Mouse (Mus musculus) MEL (cell line): ENCODE results near the gene Aldh16a1. TPM values are rescaled to one million over a fixed set of nuclear protein-coding genes. Genes with fewer than 3 reads are reported as not detected.

ENCODE experiments used
- DNase-seq: peaks from one replicate; pipeline ENCODE4 v3.0.0; 2011; ENCODE audit warnings: low read depth, low spot score
- H3K27ac ChIP-seq: 2 replicates; pipeline ENCODE4 v1.5.1; 2012; ENCODE audit warnings: low read depth, mild to moderate bottlenecking, control low read depth, low read length, moderate library complexity; ENCODE audit not compliant: control insufficient read depth
- H3K27me3 ChIP-seq, 2 experiments: fragments of 150-350 bp in 1 of 2; sonication (generic) in 1 of 2; 2 replicates each; pipeline ENCODE4 v1.6.1; 2012; ENCODE audit warnings: low read length in 2 of 2, mild to moderate bottlenecking in 2 of 2, improper control_type of control experiment in 1 of 2, moderate library complexity in 1 of 2; ENCODE audit not compliant: insufficient read depth in 2 of 2, control insufficient read depth in 1 of 2
- H3K36me3 ChIP-seq, 2 experiments: 2 replicates each; pipeline ENCODE4 v1.6.1; 2012 to 2014; ENCODE audit warnings: low read length in 2 of 2, improper control_type of control experiment in 1 of 2, inconsistent platforms in 1 of 2, mild to moderate bottlenecking in 1 of 2; ENCODE audit not compliant: insufficient read depth in 2 of 2, control insufficient read depth in 1 of 2
- H3K4me1 ChIP-seq, 2 experiments: fragments of 150-350 bp in 1 of 2; sonication (generic) in 1 of 2; 2 replicates each; pipeline ENCODE4 v1.6.1; 2012; ENCODE audit warnings: low read length in 2 of 2, improper control_type of control experiment in 1 of 2, mild to moderate bottlenecking in 1 of 2; ENCODE audit not compliant: insufficient read depth in 2 of 2, control insufficient read depth in 1 of 2
- H3K4me3 ChIP-seq, 2 experiments: fragments of 150-350 bp in 1 of 2; sonication (generic) in 1 of 2; 2 replicates each; pipeline ENCODE4 v1.5.1; 2012; ENCODE audit warnings: low read depth in 2 of 2, low read length in 2 of 2, mild to moderate bottlenecking in 2 of 2, moderate library complexity in 2 of 2, control low read depth in 1 of 2, improper control_type of control experiment in 1 of 2; ENCODE audit not compliant: control insufficient read depth in 1 of 2, insufficient read depth in 1 of 2
- H3K79me2 ChIP-seq: 2 replicates; pipeline ENCODE4 v1.6.1; 2012; ENCODE audit warnings: mild to moderate bottlenecking, low read length, moderate library complexity; ENCODE audit not compliant: control insufficient read depth, poor library complexity, insufficient read depth
- H3K9ac ChIP-seq: 2 replicates; pipeline ENCODE4 v1.6.1; 2012; ENCODE audit warnings: low read depth, mild to moderate bottlenecking, control low read depth, low read length, moderate library complexity; ENCODE audit not compliant: control insufficient read depth, poor library complexity, severe bottlenecking
- H3K9me3 ChIP-seq: fragments of 150-350 bp; sonication (generic); replicated peaks from 2 replicates; pipeline ENCODE4 v1.6.1; 2012; ENCODE audit warnings: mild to moderate bottlenecking, low read length, improper control_type of control experiment, moderate library complexity; ENCODE audit not compliant: insufficient read depth
- CHD1 ChIP-seq: IDR thresholded peaks from 2 replicates; pipeline ENCODE4 v1.6.1; 2012; ENCODE audit warnings: low read depth, mild to moderate bottlenecking, inconsistent platforms, low read length, improper control_type of control experiment
- E2F4 ChIP-seq: IDR thresholded peaks from 2 replicates; pipeline ENCODE4 v1.6.1; 2011; ENCODE audit warnings: low read depth, low read length, improper control_type of control experiment, borderline replicate concordance
- EP300 ChIP-seq, 2 experiments: IDR thresholded peaks; 2 replicates each; pipeline ENCODE4 v1.6.1; 2011; ENCODE audit warnings: improper control_type of control experiment in 2 of 2, low read length in 2 of 2, low read depth in 1 of 2, mild to moderate bottlenecking in 1 of 2
- ETS1 ChIP-seq: IDR thresholded peaks from 2 replicates; pipeline ENCODE4 v1.6.1; 2012; ENCODE audit warnings: low read depth, mild to moderate bottlenecking, inconsistent platforms, low read length, improper control_type of control experiment, moderate library complexity
- GABPA ChIP-seq: IDR thresholded peaks from 2 replicates; pipeline ENCODE4 v1.6.1; 2012; ENCODE audit warnings: low read depth, mild to moderate bottlenecking, inconsistent platforms, low read length, improper control_type of control experiment, moderate library complexity
- GATA1 ChIP-seq: IDR thresholded peaks from 2 replicates; pipeline ENCODE4 v1.6.1; 2011; ENCODE audit warnings: low read depth, low read length, improper control_type of control experiment
- HCFC1 ChIP-seq: IDR thresholded peaks from 2 replicates; pipeline ENCODE4 v1.6.1; 2012; ENCODE audit warnings: low read depth, mild to moderate bottlenecking, inconsistent platforms, low read length, improper control_type of control experiment, moderate library complexity
- KAT2A ChIP-seq: conservative IDR thresholded peaks from 2 replicates; pipeline ENCODE4 v1.6.1; 2012; ENCODE audit warnings: low read depth, low read length, improper control_type of control experiment, inconsistent platforms
- NELFE ChIP-seq: IDR thresholded peaks from 2 replicates; pipeline ENCODE4 v1.6.1; 2011; ENCODE audit warnings: low read depth, low read length, improper control_type of control experiment
- POLR2A ChIP-seq, 2 experiments: IDR thresholded peaks; 2 replicates each; pipeline ENCODE4 v1.6.1; 2011 to 2012; ENCODE audit warnings: low read length in 2 of 2, mild to moderate bottlenecking in 2 of 2, control low read depth in 1 of 2, improper control_type of control experiment in 1 of 2, low read depth in 1 of 2, moderate library complexity in 1 of 2; ENCODE audit not compliant: control insufficient read depth in 1 of 2, insufficient read depth in 1 of 2, poor library complexity in 1 of 2
- POLR2AphosphoS2 ChIP-seq: IDR thresholded peaks from 2 replicates; pipeline ENCODE4 v1.6.1; 2011; ENCODE audit warnings: low read length, improper control_type of control experiment
- RAD21 ChIP-seq: IDR thresholded peaks from 2 replicates; pipeline ENCODE4 v1.6.1; 2011; ENCODE audit warnings: mild to moderate bottlenecking, low read depth, low read length, improper control_type of control experiment
- RCOR1 ChIP-seq: IDR thresholded peaks from 2 replicates; pipeline ENCODE4 v1.6.1; 2012; ENCODE audit warnings: low read depth, mild to moderate bottlenecking, inconsistent platforms, low read length, improper control_type of control experiment
- TAL1 ChIP-seq: IDR thresholded peaks from 2 replicates; pipeline ENCODE4 v1.6.1; 2012; ENCODE audit warnings: mild to moderate bottlenecking, inconsistent platforms, low read length, moderate library complexity, mixed read lengths
- USF2 ChIP-seq, 2 experiments: IDR thresholded peaks; 2 replicates each; pipeline ENCODE4 v1.6.1; 2011 to 2012; ENCODE audit warnings: improper control_type of control experiment in 2 of 2, low read length in 2 of 2, borderline replicate concordance in 1 of 2, inconsistent platforms in 1 of 2, low read depth in 1 of 2, mild to moderate bottlenecking in 1 of 2; ENCODE audit not compliant: insufficient read depth in 1 of 2
- ZC3H11A ChIP-seq: IDR thresholded peaks from 2 replicates; pipeline ENCODE4 v1.6.1; 2012; ENCODE audit warnings: low read depth, mild to moderate bottlenecking, inconsistent platforms, low read length, improper control_type of control experiment
- ZMIZ1 ChIP-seq: IDR thresholded peaks from 2 replicates; pipeline ENCODE4 v1.6.1; 2012; ENCODE audit warnings: low read depth, mild to moderate bottlenecking, inconsistent platforms, low read length, improper control_type of control experiment, moderate library complexity
- polyA plus RNA-seq, 2 experiments: library from polyadenylated mRNA; stranded (reverse) in 1 of 2; unstranded in 1 of 2; fragments of >175 nt in 1 of 2; fragments of >200 nt in 1 of 2; gene quantifications; 2 replicates each; pipeline versions ENCODE4 v1.2.1 to v1.2.4; 2012; ENCODE audit warnings: low replicate concordance in 2 of 2, low read depth in 1 of 2; ENCODE audit not compliant: insufficient read length in 2 of 2, insufficient read depth in 1 of 2, missing spikeins in 1 of 2
- total RNA-seq: library from RNA; depleted of rRNA; stranded (reverse); fragments of 300-350 nt; gene quantifications from 2 replicates; pipeline ENCODE4 v1.2.3, GENCODE M21; 2012

Aldh16a1 gene
- total and polyA plus RNA-seq, 3 experiments: 33.9 to 61.6 TPM; not detected in 1

GRCm38 (mm10) chr7:45163735-45164490 is 9.5 kb upstream of the Aldh16a1 start, which contains the start of gene Slc17a7:
Gene Slc17a7 (plus strand): TSS chr7:45163949.
- Histone ChIP-seq H3K36me3 (peaks cover 0 to 4% of the 10 kb centered on the region in 2 experiments; a peak in 1 of 4 replicates), H3K9me3 (no peaks in the 10 kb centered on the region), H3K27me3 (peaks cover 4 to 9% of the 10 kb centered on the region in 2 experiments), H3K4me3 (peak within 1 kb of the TSS; percentile 30 to 50; a peak in 3 of 4 replicates), H3K79me2 (no peaks in the 10 kb centered on the region), H3K4me1 (no peaks in the 10 kb centered on the region; a peak in 2 of 4 replicates), H3K9ac (peak within 1 kb of the TSS; percentile 60), H3K27ac (no peak within 1 kb of the TSS)
- no peak for TF ChIP-seq USF2 (IDR thresholded peaks at IDR 0.05; ENCODE audit: borderline replicate concordance in 1 of 2, insufficient read depth in 1 of 2, low read depth in 1 of 2, low read length in 2 of 2)
- DNase-seq: peak; percentile 51

GRCm38 (mm10) chr7:45162996-45163615 is 8.7 kb upstream of the Aldh16a1 start:
- TF ChIP-seq GATA1 (no peak), E2F4 (no peak), ZMIZ1 (no peak), TAL1 (no peak), GABPA (no peak), RAD21 (no peak), POLR2AphosphoS2 (no peak), NELFE (no peak)
- peaks cover 0 to 4% of the 10 kb centered on the region in 2 experiments; a peak in 1 of 4 replicates for H3K36me3 ChIP-seq
- no peak overlapping the region for H3K9ac ChIP-seq
- H3K27ac ChIP-seq: no peak overlapping the region
- no peaks in the 10 kb centered on the region; a peak in 2 of 4 replicates for H3K4me1 ChIP-seq
- DNase-seq: no peak
- H3K79me2 ChIP-seq: no peaks in the 10 kb centered on the region
- no peaks in the 10 kb centered on the region for H3K9me3 ChIP-seq
- H3K4me3 ChIP-seq: no peak overlapping the region
- peaks cover 4 to 9% of the 10 kb centered on the region in 2 experiments for H3K27me3 ChIP-seq

DNA sequence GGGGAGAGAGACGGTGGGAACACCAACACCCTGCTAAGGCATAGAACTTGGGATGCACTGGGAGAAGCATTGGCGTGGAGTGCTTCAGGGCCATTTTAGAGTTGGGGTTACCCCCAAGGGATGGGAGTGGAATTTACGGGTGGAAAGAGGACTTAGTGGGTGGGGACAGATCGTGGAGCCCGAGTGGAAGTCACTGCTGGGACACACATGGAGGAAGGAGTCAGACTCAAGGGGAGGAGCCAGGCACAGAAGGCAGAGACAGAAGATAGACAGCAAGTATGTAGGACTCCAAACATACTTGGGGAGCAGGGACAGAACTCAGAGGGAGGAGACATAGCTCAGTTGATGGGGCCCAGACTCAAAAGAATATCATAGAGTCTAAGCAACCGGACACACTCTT is 8.2 kb upstream of the Aldh16a1 start:
- no peak for DNase-seq
- Histone ChIP-seq H3K27ac (no peak overlapping the region), H3K4me3 (peak overlapping the region in 1 of 2 experiments; percentile 5; a peak in 1 of 4 replicates), H3K79me2 (no peaks in the 10 kb centered on the region), H3K4me1 (no peaks in the 10 kb centered on the region; a peak in 2 of 4 replicates), H3K27me3 (peaks cover 4 to 9% of the 10 kb centered on the region in 2 experiments), H3K36me3 (peaks cover 0 to 4% of the 10 kb centered on the region in 2 experiments; a peak in 1 of 4 replicates), H3K9me3 (no peaks in the 10 kb centered on the region), H3K9ac (no peak overlapping the region)
- no peak for TF ChIP-seq HCFC1
- TF ChIP-seq RCOR1: no peak
- no peak for TF ChIP-seq CHD1
- no peak for TF ChIP-seq USF2 (IDR thresholded peaks at IDR 0.05; ENCODE audit: borderline replicate concordance in 1 of 2, insufficient read depth in 1 of 2, low read depth in 1 of 2, low read length in 2 of 2)
- no peak for TF ChIP-seq POLR2A (IDR thresholded peaks at IDR 0.05; ENCODE audit: control insufficient read depth in 1 of 2, insufficient read depth in 1 of 2, low read depth in 1 of 2, low read length in 2 of 2, poor library complexity in 1 of 2)
- no peak for TF ChIP-seq NELFE
- TF ChIP-seq RAD21: no peak
- no peak for TF ChIP-seq E2F4
- no peak for TF ChIP-seq ZC3H11A
- no peak for TF ChIP-seq ETS1
- TF ChIP-seq EP300 (IDR thresholded peaks at IDR 0.05; ENCODE audit: low read depth in 1 of 2, low read length in 2 of 2): no peak
- no peak for TF ChIP-seq KAT2A
- TF ChIP-seq POLR2AphosphoS2: no peak
